Mouse (Mus musculus) kidney, adult 9 months (tissue): Measurements from ENCODE around the gene Eri2.
A peak's percentile ranks its signal among the peaks of the same experiment; 100 is the strongest.

Experiments used
- DNase-seq: peaks from one replicate; pipeline ENCODE4 v3.0.0; 2022

The Eri2 gene

DNA sequence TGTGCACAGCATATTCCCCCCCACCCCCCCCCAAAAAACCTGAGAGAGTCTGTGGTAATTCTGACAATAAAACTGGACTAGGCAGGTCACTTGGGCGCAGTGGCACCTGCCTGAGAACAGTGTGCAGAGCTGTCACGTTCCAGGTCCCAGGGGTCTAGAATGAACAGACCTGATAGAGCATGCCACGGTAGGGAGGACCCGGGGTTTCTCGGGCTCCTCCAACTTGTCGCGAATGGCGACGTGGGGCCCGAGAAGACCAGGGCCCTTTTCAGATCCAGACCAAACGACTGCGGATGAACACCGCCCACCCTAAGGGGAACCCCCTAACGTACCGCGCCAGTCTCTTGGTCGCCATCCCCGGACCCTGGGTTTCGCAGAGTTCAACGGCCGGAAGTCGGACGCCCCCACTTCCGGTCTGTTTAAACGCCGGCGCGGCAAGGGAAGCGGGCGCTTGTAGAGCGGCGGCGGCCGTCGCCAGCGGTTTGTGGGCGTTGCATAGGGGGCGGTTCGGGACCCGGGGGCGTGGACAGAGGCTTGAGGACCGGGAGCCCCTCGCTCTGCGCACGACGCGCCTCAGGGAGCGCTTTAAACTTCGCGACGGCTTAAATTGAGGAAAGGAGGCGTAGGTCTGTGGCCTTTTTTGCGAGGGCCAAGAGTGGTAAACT, at the start of gene Eri2, which contains the start of gene Rexo5:
Eri2 (minus strand) TSS at position 473 of the 665 bp plus-strand sequence.
Rexo5 (plus strand) TSS at position 421 of the 665 bp plus-strand sequence.
- DNase-seq: peak; percentile 79

DNA sequence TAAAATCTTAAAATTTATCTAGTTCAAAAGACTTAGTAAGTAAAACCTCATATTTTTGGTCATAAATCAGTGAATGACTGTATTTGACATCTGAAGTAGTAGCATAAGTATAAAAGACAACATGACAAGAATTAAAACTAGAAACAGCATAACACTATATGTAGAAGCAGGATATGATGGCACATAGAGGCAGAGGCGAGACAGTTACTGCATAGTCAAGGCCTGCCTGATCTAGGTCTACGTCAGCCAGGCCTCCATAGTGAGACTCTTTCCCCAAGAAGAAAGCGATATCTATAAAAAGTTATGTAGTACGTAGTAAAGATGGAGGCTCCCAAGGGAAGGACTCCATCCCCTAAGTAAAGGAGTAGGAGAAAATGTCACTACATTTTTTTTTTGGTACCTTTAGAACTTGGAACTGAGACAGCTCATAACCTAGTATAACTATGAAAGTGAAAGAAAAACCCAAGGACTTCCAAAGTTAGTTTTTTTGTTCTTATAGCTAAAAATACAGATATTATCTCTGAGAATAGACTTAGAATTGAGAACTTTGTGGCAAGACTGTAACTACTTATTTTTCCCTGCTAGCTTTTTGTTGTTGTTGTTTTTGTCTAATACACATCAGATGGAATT, 48.1 kb upstream of the Eri2 start:
- DNase-seq: no peak

DNA sequence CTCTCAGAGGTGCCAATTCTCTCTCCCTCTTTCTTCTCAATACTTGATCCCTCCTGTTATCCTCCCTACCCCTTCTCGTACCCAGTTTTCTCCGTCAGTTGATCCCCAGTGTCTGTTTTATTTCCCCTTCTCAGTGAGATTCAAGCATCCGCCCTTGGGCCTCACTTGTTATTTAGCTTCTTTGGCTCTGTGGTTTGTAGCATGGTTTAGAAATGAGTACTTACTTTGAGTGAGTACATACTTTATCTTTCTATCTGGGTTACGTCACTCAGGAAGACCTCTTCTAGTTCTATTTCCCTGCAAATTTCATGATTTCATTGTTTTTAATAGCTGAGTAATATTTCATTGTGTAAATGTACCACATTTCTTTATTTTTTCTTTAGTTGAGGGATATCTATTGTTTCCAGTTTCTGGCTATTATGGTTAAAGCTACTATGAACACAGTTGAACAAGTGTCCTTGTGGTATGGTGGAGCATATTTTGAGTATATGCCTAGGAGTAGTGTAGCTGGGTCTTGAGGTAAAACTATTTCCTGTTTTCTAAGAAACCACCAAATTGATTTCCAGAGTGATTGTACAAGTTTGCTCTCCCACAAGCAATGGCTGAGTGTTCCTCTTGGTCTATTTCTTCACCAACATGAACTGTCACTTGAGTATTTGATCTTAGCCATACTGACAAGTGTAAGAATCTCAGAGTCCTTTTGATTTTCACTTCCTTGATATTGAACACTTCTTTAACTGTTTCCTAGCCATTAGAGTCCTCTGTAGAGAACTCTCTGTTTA, 42.3 kb upstream of the Eri2 start:
- no peak for DNase-seq

DNA sequence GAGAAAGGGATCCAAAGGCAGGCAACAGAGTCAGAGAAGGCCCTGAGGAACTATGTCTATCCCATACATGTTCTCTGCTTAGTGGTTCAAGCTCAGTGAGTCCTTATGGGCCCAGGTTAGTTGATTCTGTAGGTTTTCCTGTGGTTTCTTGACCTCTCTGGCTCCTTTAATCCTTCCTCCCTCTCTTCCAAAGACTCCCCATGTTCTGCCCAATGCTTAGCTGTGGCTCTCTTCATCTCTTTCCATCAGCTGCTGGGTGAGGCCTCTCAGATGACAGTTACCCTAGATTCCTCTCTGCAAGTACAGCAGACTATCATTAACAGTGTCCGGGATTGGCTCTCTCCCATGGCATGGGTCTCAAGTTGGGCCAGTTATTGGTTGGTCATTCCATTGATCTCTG, 41.5 kb upstream of the Eri2 start:
- no peak for DNase-seq

DNA sequence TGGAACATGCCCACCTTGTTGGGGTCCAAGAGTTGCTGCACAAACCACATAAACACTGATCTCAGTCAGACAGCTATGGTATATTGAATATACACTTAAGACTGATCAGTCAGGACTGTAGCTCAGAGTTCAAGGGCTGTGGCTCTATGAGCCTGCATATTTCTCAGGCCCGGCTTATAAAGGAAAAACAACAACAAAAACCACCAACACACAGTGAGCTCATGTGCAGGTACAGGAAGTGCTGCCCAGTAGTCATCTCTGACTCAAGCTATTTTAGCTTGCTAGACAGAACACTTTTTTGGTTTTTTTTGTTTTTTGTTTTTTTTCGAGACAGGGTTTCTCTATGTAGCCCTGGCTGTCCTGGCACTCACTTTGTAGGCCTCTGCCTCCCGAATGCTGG, 14.9 kb upstream of the Eri2 start:
- no peak for DNase-seq

DNA sequence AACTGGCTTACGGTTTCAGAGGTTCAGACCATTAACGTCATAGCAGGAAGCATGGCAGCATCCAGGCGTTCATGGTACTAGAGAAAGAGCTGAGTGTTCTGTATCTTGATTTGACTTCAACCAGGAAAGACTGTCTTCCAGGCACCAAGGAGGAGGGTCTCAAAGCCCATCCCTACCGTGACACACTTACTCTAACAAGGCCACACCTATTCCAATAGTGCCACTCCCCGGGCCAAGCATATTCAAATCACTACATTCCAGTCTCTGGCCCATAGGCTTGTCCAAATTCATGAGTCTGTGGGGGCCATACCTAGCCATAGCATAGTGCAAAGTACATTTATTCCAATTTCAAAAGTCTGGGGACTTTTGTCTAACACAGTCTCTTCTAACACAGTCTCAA, 13.5 kb upstream of the Eri2 start:
- no peak for DNase-seq

DNA sequence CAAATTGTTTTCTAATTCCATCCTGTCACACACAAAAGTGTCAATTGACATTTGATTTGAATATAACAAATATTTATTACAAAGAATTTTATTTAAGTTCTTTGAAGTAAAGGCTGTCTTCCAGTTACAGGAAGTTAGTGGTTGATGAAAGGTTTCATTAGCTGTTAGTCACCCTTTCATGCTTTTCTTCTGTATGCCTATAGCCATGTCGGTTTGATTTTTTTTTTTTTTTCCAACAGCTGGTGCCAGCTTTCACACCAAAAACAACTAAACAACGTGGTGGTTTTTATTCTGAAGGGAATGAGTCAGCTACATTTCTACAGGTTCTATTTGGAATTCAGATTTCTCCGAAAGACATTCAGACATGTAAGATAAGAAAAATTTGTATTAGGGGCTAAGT, 7.1 kb upstream of the Eri2 start:
- DNase-seq: no peak

DNA sequence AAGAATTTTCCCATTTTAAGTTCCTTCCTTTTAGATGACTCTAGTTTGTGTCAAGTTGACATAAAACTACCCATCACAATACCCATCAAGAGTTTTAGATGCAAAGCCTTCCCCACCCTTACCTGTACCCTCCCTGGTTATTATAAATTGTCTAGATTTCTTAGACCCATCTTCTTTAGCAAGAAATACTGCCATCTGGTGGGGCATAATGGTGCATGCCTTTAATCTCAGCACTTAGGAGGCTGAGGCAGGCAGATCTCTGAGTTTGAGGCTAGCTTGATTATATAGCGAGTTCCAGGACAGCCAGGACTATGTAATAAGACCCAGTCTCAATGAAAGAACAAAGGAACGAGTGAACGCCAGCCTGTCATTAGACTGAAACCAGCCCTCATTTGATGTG, 6.6 kb upstream of the Eri2 start:
- DNase-seq: peak; percentile 24

DNA sequence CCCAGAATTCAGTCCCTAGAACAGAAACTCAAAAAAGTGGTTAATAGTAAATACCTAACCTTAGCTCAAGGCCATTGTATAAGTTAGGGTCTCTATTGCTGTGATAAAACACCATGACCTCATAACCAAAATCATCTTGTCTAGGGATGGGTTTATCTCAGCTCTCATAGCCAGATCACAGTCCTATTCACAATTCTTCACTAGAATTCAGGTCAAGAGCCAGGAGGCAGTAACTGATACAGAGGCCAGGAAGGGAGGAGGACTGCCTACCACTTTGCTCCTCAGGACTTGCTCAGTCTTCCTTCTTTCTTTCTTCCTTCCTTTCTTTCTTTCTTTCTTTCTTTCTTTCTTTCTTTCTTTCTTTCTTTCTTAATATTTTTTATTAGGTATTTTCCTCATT, 1.5 kb upstream of the Eri2 start:
- DNase-seq: no peak

DNA sequence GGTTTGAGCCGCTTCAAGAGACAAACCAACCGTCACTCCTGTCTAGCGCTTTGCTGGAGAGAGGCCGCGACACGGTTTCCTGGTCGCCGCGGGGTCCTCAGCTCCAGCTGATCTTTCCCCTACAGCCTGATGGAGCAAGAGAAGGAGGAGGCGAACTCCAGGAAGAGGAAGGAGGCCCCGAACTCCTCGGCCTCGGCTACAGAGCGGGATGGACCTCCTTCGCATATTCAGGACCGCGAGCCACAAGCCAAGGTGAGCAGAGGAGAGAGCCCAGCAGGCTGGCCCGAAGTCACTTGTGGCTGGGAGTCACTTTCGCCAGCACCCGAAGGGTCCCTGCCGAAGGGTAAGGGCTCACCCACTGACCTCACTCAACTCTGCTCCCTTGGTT, 387 bp upstream of the Eri2 start:
- DNase-seq: no peak

DNA sequence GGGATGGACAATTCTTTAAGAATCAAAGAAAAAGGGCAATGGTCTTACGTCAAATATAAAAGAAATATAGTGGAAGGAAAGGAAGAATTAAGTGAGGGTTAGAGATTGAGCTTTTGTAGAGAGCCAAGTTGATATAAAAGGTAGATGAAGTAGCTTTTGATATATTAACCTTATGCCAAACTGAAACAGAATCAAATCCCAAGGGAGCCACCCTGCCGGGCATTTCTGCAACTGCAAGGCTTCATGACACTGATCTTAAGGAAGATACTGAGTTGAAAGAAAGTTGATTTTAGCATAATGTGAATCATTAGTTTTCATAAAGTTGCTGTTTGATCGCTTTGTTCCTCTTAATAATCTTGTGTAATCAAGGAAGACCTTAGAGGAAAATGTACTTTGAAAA, 4.8 kb downstream of the Eri2 start:
- no peak for DNase-seq

DNA sequence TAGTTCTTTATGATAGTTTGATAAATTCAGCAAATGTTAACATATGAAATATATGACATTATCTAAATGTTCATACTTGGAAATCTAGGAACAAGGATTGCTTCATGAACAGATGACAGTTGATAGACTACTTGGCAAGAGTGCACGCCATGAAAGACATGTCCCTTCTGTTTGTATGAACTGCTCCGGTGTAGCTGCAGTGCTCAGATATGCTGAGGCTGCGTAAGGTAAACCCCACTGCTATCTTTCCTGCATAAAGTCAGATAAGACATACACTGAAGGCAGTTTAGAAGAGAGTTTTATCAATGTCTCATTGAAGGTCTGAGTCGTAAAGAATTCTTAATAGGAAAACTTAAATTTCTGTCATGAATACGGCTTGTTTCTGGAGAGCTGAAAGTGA, 8.9 kb downstream of the Eri2 start:
- DNase-seq: no peak

DNA sequence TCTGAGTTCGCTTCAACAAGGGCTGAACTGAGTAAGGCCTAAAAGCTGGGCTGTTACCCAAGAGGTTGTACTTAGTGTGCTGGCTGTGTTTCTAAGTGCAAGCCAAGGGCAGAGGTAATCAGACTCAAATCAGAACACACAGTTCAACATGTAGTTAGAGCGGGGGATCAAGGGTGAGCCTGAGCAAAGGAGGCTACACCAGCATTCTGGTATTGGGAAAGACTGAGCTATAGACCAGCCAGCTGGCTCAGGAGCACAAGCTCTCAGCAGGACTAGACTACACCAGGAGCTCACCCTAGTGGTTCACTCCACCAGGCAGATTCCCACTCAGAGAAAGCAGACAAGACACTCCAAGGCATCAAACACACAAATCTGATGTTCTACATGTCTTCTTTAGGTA, 10.4 kb downstream of the Eri2 start:
- DNase-seq: peak; percentile 40

DNA sequence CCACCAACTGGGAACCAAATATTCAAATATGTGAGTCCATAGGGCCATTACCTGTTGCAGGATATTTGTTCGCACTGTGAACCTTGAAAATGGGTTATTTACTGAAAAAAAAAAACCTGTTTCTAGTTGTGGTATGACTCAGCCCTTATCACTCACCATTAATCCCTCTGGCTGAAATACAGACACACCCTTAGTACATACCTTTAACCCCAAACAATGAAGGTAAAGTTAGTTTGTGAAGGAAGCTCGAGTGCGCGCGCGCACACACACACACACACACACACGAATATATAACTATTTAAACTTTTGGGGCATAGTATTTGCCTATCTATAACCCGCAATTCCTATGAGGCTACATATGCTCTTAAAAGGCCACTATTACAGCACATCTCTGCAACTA, 24.0 kb downstream of the Eri2 start:
- DNase-seq: no peak

DNA sequence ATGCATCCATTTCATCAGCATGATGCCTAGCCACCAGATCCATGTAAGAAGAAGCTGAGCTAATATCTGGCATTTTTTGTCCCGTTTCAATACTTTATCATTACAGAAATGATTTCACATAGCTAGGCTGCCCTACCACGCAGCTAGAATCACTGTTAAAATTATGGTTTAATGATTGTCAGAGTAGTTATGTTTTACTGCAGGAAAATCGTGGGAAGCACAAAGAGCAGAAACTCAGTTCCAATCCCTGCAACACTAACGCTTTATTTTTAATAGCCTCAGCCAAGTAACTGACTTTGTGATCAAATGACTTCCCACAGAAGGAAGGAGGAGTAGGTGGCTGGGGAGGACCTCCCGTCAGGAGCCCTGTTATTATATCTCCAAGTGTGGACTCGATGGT, 26.9 kb downstream of the Eri2 start:
- DNase-seq: peak; percentile 65

DNA sequence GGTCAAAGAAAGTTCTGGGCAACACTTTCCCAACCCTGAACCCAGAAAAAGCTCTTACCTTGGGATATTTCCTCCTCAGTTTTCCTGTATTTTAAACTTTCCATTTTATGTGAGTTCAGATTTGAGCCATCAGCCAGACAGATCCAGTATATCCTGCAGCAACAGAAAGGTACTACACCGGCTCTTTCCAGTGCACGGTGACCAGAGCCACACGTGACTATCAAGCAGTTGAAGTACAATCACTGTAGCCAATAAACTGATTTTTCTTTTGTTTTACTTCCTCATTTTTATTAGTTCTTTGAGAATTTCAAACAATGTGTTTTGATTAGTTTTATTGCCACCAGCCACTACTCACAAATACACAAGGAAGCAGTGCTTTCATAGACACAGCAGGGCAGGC, 29.5 kb downstream of the Eri2 start:
- DNase-seq: no peak

DNA sequence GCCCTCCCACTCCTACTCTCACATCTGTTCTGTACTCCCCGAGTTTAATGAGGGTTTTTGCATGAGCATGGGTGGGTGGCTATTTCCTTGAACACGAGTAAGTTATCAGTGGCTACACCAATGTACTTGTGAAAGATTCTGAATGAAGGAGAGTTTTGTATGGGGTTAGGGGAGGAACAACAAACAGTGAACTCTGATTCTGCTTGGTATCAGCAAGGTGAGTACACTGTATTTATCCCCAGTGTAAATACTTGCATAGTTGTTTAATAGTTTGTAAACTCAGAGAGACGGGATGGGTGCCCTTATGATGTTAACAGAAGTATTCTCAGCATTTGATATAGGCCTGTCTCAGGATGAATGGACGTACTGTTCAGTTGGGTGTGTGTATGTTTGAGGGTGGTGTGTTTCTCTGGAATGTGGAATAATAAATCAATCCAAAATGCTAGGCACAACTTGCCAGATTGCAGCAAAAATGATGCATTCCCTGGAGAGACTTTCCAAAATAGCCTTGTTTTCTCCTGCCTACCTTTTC, 31.6 kb downstream of the Eri2 start:
- DNase-seq: no peak

DNA sequence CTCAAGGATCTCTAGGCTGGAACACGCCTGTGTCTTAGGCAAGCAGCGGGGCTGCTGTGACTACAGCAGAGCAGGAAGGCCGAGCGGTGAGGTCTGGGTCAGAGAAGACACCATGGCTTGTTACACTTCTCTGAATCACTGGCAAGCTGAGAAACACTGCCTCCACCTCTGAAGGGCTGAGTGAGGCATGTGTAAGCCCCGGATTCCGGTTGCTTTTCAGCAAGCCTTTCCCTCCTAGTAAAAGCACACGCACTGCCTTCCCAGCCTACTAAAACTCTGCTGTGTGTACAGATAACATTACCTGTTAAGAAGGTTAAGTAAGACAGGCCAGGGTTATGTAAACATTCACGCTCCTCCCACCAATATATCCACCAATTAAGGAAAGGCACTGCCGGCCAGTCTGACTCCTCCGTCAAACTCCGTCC, 33.3 kb downstream of the Eri2 start, which contains the start of gene Acsm3:
Acsm3 (plus strand) TSS at position 397 of the 425 bp plus-strand sequence.
- peak; percentile 78 for DNase-seq

DNA sequence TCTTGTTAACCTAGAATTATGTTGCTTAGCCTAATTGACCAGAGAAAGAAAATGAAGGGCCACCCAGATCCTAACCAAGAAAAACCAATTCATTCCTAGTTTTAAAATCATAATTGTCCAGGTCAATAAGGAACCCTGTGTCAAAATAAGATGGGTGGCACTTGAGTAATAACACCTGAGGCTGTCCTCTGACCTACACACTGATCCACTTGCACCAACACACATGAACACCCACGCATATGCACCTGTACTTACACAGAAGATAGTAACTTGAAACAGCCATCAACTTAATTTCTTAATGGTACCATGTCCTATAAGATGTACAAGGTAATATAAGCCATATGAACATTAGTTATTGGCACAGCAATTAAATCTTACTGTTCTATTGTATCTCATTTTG, 40.2 kb downstream of the Eri2 start:
- DNase-seq: no peak

DNA sequence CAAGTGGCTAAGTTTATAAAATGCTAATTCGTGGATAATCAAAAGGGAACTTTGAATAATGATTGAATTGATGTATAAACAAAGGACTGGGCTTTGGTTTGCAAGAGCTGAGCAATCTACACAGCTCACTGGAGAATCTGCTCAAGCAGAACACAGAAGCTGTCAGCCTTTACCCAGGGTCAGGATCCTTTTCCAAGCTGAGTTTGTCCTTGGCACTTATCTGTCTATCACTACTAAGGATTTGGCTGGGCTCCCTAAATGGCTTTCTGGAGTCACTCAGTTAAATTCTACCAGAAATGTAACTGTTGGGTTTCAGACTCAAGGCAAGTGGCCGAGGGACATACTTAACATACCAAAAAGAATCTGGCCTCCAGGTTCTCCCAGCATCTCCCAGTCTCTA, 43.9 kb downstream of the Eri2 start:
- peak; percentile 90 for DNase-seq

DNA sequence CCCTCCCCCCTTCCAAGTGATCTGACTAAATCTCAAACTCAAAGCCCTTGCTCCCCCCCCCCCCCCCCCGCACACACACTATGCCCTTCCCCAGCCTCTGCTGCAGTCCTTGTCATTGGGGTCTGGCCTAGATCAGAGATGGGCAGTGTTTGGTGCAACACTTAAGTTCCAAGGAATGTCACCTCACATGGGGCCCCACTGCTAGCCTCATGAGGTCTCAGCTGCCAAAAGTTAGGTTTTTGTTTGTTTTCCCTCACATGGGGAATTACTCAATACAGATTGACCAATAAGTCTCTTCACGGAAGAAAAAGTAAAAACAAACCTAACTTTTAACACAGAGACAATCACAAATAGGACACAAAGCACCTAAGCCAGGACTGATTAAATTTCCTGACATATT, 45.1 kb downstream of the Eri2 start:
- DNase-seq: no peak

DNA sequence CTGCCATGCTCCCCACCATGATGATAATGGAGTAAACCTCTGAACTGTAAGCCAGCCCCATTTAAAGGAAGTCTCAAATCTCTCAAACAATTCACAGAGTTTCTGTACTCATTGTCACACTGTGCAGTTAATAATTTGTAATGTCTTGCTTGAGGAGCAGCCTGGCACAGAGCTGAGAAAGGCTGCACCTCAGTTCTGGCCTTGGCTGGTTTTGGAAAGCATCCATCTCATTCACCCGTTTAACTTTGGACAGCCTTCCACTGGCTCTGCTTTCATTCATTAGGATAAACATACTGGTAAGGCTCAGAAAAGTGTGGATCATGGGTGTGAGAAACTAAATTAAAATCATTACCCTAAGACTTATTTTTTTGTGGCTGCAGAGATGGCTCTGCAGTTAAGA, 48.0 kb downstream of the Eri2 start:
- peak; percentile 92 for DNase-seq

DNA sequence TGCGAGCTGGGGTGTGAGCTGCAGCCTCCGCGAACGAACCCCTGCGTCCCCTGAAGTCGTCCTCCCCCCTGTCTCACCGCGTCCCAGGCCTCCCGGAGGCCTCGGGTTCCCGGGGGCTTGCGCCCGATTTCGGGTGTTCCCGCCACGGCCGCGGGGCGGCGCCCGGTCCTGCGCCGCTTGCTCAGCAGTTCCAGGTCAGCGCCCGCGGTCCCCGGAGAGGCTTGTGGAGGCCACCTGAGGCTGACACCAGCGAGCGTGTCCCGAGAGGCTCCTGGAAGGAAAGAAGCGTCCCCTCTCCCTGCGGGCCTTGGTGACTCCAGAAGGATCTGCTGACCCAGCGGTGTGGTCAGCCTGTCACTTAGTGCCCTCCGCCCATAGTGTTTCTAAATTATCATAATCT, 49.5 kb downstream of the Eri2 start:
- peak; percentile 42 for DNase-seq
